Mouse (Mus musculus): ENCODE data around the gene Tmem175. TPM values are rescaled to one million over a fixed set of nuclear protein-coding genes. Genes with fewer than 3 reads are reported as not detected.

Tmem175 gene
- polyA plus RNA-seq, 1 experiment from 2014 or later, result 16.5 TPM

DNA sequence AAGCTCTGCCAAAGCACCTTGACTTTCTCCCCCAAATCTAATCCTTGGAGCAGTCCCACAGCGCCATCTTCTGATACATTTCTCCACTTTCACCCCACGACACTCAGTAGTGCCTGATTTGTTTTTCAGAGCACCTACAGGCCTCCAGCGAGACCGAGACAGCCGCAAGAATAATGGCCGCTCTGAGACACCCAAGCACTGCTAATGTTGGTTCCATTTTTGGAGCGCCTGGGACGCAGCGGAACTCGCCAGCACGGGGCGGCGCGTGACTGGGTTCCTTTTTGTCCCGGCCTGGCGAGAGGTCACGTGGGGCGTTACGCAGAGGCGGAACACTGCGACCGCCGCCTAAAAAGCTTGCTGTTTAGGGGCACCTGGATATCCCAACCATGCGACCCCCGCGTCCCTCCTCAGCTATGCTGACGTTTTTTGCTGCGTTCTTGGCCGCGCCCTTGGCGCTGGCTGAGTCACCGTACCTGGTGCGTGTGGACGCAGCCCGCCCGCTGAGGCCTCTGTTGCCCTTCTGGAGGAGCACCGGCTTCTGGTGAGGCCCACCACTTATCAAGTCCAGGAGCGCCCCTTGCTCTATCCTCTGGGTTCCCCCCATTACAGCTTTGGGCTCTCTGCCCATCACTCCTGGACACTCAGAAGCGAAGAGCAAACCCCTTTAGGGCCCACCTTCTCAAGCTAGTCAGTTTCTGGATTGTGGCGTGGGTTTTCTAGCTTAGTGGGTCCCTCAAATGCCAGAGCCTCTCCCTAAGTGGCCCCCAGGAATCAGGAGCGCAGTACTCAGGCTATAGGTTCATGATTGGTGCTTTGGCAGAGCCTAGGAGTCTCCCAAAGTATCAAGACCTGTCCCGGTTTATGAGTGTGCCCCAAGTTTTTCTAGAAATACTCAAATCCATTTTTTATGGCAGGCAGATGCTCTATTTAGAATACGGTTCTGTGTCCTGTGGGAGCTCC is 39.7 kb downstream of the Tmem175 start, which contains the start of gene Dgkq:
Gene Dgkq (minus strand): TSS at position 696 of the 960 bp plus-strand sequence.
- Histone ChIP-seq H3K27ac (replicated peaks; ENCODE audit: low read depth, low read length) (peak within 1 kb of the TSS; percentile 80), H3K9ac (ENCODE audit: low read length) (peak within 1 kb of the TSS; percentile 76), H3K36me3 (ENCODE audit: control insufficient read depth, insufficient read depth, low read length) (peaks cover 7% of the 10 kb centered on the region; the same call in 1 of the 2 replicates), H3K4me3 (ENCODE audit: low read depth, low read length) (peak within 1 kb of the TSS; percentile 47), H3K9me3 (ENCODE audit: control insufficient read depth, low read length) (no peaks in the 10 kb centered on the region), H3K27me3 (ENCODE audit: control insufficient read depth, insufficient read depth, low read length) (no peaks in the 10 kb centered on the region), H3K4me2 (ENCODE audit: low read depth, severe bottlenecking) (peak within 1 kb of the TSS; percentile 70), H3K4me1 (ENCODE audit: control insufficient read depth, insufficient read depth, low read length) (peaks cover 4% of the 10 kb centered on the region; the same call in 1 of the 2 replicates)
- DNase-seq (ENCODE audit: low spot score) (peak; percentile 86), ATAC-seq (ENCODE audit: insufficient number of reproducible peaks, low FRiP score, low TSS enrichment, low read depth) (peak; percentile 85)
- 8% methylated on average over 43 of the region's 43 CpGs for WGBS

DNA sequence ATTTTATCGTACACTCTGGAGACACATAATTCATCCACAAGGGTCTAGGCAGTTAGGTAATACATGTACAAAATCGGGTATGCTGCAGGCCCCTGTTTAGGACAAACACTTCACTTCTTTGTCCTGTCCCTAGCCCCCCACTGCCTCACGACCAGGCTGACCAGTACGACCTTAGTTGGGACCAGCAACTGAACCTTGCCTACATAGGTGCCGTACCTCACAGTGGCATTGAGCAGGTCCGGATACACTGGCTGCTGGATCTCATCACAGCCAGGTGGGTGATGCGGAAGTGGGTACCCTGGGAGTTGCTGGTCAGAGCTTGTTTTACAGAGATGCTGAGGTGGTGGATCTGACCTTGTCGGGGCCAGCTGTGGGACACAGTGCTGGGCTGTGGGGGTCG is 40.4 kb downstream of the Tmem175 start:
- Histone ChIP-seq H3K4me3 (ENCODE audit: low read depth, low read length) (no peak overlapping the region), H3K27me3 (ENCODE audit: control insufficient read depth, insufficient read depth, low read length) (no peaks in the 10 kb centered on the region), H3K4me2 (ENCODE audit: low read depth, severe bottlenecking) (no peak overlapping the region; the same call in 1 of the 2 replicates), H3K27ac (replicated peaks; ENCODE audit: low read depth, low read length) (no peak overlapping the region), H3K9ac (ENCODE audit: low read length) (no peak overlapping the region), H3K4me1 (ENCODE audit: control insufficient read depth, insufficient read depth, low read length) (peaks cover 4% of the 10 kb centered on the region; the same call in 1 of the 2 replicates), H3K36me3 (ENCODE audit: control insufficient read depth, insufficient read depth, low read length) (peaks cover 7% of the 10 kb centered on the region; the same call in 1 of the 2 replicates), H3K9me3 (ENCODE audit: control insufficient read depth, low read length) (no peaks in the 10 kb centered on the region)
- 83% methylated on average over 9 of the region's 9 CpGs for WGBS
- ATAC-seq (ENCODE audit: insufficient number of reproducible peaks, low FRiP score, low TSS enrichment, low read depth), result no peak
- DNase-seq (ENCODE audit: low spot score), result no peak

DNA sequence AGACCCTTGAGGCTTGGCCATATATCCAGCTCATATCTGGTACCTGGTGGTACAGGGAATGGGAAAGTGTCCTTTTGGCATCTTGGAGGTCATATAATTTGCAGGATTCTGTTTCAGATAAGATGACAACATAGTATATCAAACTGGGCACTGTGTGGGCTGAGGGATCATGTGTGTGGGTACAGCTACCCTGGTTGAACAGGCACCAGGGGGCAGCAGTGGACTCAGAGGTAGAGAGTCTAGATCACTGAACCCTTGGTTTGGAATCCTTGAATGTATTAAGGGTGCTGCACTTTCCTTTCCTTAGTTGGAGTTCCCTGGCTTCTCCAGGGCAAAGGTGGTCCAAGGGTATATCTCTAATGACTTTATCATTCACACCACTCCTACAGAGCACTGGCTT is 41.2 kb downstream of the Tmem175 start:
- no peak overlapping the region for H3K4me3 ChIP-seq (ENCODE audit: low read depth, low read length)

DNA sequence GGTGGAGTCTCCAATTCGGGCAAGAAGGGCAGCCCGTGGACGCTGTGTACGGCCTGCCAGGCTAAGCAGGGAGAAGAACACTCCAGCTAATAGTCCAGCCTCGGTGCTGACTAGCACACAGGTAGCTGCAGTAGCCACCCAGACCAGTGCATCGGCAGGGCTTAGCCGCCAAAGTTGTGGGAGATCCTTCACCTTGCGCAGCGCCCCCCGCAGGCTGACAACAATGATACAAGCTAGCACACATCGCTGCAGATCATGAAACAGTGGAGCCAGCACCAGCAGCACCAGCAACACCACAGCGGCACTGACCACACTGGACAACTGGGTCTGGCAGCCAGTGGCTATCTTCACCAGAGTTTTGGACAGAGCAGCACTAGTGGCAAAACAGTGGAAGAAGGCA is 42.2 kb downstream of the Tmem175 start:
- Histone ChIP-seq H3K27me3 (ENCODE audit: control insufficient read depth, insufficient read depth, low read length) (no peaks in the 10 kb centered on the region), H3K36me3 (ENCODE audit: control insufficient read depth, insufficient read depth, low read length) (peaks cover 7% of the 10 kb centered on the region; the same call in 1 of the 2 replicates), H3K4me3 (ENCODE audit: low read depth, low read length) (no peak overlapping the region), H3K4me1 (ENCODE audit: control insufficient read depth, insufficient read depth, low read length) (peaks cover 4% of the 10 kb centered on the region; the same call in 1 of the 2 replicates), H3K9me3 (ENCODE audit: control insufficient read depth, low read length) (no peaks in the 10 kb centered on the region), H3K4me2 (ENCODE audit: low read depth, severe bottlenecking) (no peak overlapping the region), H3K9ac (ENCODE audit: low read length) (no peak overlapping the region), H3K27ac (replicated peaks; ENCODE audit: low read depth, low read length) (no peak overlapping the region)
- DNase-seq (ENCODE audit: low spot score) (no peak), ATAC-seq (ENCODE audit: insufficient number of reproducible peaks, low FRiP score, low TSS enrichment, low read depth) (no peak)
- 88% methylated on average over 12 of the region's 12 CpGs for WGBS

More for the DNA sequence above, 41.2 kb downstream of the Tmem175 start:
- H3K4me1 ChIP-seq (ENCODE audit: control insufficient read depth, insufficient read depth, low read length), result peaks cover 4% of the 10 kb centered on the region; the same call in 1 of the 2 replicates
- DNase-seq (ENCODE audit: low spot score) (peak; percentile 43), ATAC-seq (ENCODE audit: insufficient number of reproducible peaks, low FRiP score, low TSS enrichment, low read depth) (no peak)
- H3K27ac ChIP-seq (replicated peaks; ENCODE audit: low read depth, low read length), result no peak overlapping the region
- H3K4me2 ChIP-seq (ENCODE audit: low read depth, severe bottlenecking), result no peak overlapping the region
- H3K27me3 ChIP-seq (ENCODE audit: control insufficient read depth, insufficient read depth, low read length), result no peaks in the 10 kb centered on the region
- H3K9ac ChIP-seq (ENCODE audit: low read length), result no peak overlapping the region
- H3K9me3 ChIP-seq (ENCODE audit: control insufficient read depth, low read length), result no peaks in the 10 kb centered on the region
- H3K36me3 ChIP-seq (ENCODE audit: control insufficient read depth, insufficient read depth, low read length), result peaks cover 7% of the 10 kb centered on the region; the same call in 1 of the 2 replicates

DNA sequence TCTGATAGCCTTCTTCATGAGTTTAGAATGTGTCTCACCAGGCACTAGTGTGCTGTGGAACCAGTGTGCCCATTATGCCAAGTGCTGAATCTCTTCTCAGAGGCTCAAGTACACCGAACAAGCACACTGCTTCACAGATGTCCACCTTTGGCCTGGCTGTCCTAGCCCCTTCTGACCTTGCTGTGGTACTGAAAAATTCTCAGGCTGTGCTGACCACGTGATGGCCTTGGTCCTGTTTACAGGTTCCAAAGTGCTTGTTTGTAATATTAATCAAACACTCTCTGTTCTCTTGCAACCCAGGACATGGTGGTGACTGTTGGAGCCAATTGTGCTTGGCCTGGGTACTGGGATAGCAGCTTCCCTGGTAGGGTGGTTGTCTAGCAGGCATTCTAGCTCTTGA is 45.1 kb downstream of the Tmem175 start:
- ATAC-seq (ENCODE audit: insufficient number of reproducible peaks, low FRiP score, low TSS enrichment, low read depth) (no peak), DNase-seq (ENCODE audit: low spot score) (no peak)
- Histone ChIP-seq H3K4me1 (ENCODE audit: control insufficient read depth, insufficient read depth, low read length) (peaks cover 8% of the 10 kb centered on the region), H3K27me3 (ENCODE audit: control insufficient read depth, insufficient read depth, low read length) (no peaks in the 10 kb centered on the region), H3K4me2 (ENCODE audit: low read depth, severe bottlenecking) (no peak overlapping the region), H3K9me3 (ENCODE audit: control insufficient read depth, low read length) (no peaks in the 10 kb centered on the region), H3K27ac (replicated peaks; ENCODE audit: low read depth, low read length) (no peak overlapping the region), H3K4me3 (ENCODE audit: low read depth, low read length) (no peak overlapping the region), H3K36me3 (ENCODE audit: control insufficient read depth, insufficient read depth, low read length) (peaks cover 7% of the 10 kb centered on the region; the same call in 1 of the 2 replicates), H3K9ac (ENCODE audit: low read length) (no peak overlapping the region)
- WGBS, result 79% methylated on average over 2 of the region's 2 CpGs

DNA sequence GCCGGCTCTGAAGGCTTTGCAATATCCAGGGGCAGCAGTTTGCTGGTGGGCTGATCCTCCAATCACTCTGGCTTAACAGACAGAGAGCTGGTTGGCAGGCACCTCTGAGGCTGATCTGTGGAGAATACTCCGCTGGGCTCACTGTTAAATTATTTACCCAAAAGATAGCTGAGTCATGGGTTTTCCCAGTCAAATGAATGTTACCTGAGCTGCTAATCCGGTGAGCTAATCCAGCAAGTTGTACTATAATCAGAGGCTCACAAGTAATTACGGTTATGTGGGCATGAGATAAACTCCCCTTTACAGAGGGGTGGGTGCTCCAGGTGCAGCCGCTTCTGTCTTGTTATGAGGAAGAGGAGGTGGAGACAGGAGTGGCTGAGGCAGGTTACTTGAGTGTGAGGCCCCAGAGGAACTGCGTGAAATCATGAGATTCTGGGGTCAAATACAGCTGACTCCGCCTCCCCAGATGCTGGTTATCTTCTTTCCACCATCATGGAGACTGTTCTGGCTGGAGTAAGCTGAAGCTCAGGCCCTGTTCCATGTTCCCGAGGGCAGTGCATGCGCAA is 45.8 kb downstream of the Tmem175 start, which contains the start of gene Slc26a1:
Gene Slc26a1 (minus strand): TSS at position 319 of the 566 bp plus-strand sequence.
- ATAC-seq (ENCODE audit: insufficient number of reproducible peaks, low FRiP score, low TSS enrichment, low read depth) (no peak), DNase-seq (ENCODE audit: low spot score) (no peak)
- H3K9me3 ChIP-seq (ENCODE audit: control insufficient read depth, low read length), result no peaks in the 10 kb centered on the region
- H3K4me3 ChIP-seq (ENCODE audit: low read depth, low read length), result no peak within 1 kb of the TSS
- H3K27me3 ChIP-seq (ENCODE audit: control insufficient read depth, insufficient read depth, low read length), result no peaks in the 10 kb centered on the region
- peaks cover 7% of the 10 kb centered on the region; the same call in 1 of the 2 replicates for H3K36me3 ChIP-seq (ENCODE audit: control insufficient read depth, insufficient read depth, low read length)
- WGBS, result 82% methylated on average over 9 of the region's 9 CpGs
- H3K4me2 ChIP-seq (ENCODE audit: low read depth, severe bottlenecking), result no peak within 1 kb of the TSS
- H3K4me1 ChIP-seq (ENCODE audit: control insufficient read depth, insufficient read depth, low read length), result peaks cover 7% of the 10 kb centered on the region
- H3K9ac ChIP-seq (ENCODE audit: low read length), result no peak within 1 kb of the TSS
- no peak within 1 kb of the TSS for H3K27ac ChIP-seq (replicated peaks; ENCODE audit: low read depth, low read length)

DNA sequence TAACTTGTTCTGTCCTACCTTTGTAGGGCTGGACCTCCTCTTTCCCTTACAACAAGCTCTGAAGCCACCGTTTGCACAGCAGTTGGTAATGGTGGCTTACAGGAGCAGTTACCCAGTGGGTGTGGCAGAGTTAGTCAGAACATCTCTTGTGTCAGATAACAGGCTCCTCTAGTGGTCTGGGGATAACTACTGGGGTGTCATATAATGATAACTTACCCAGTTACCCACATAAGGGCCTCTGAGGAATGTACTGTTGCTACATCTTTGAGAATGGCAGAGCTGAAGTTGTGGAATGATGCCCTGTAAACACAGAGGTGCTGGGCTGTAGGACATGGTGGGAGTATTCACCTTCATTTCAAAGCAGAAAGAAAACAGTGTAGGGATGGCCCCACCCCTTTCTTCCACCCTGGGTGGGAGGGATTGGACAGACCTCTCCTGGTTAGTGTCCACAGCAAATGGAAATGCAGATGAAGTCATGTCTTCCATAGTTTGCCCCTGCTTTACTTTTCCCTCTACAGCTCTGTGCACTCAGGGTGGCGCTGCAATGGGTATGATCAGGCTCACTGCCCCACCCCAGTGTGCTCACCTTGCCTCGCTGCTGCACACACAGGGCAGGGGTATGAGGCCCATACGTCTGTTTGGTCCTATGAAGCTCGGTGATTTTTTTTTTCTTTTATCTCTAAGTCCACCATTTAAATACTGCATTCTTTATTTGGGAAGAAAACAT is 47.4 kb downstream of the Tmem175 start:
- peak overlapping the region; percentile 53 for H3K4me2 ChIP-seq (ENCODE audit: low read depth, severe bottlenecking)
- peaks cover 4% of the 10 kb centered on the region; the same call in 1 of the 2 replicates for H3K36me3 ChIP-seq (ENCODE audit: control insufficient read depth, insufficient read depth, low read length)
- 9% methylated on average over 5 of the region's 5 CpGs for WGBS
- H3K9me3 ChIP-seq (ENCODE audit: control insufficient read depth, low read length), result no peaks in the 10 kb centered on the region
- no peaks in the 10 kb centered on the region for H3K27me3 ChIP-seq (ENCODE audit: control insufficient read depth, insufficient read depth, low read length)
- peak overlapping the region; percentile 25; the same call in 1 of the 2 replicates for H3K4me3 ChIP-seq (ENCODE audit: low read depth, low read length)
- peak; percentile 36 for DNase-seq (ENCODE audit: low spot score)
- H3K4me1 ChIP-seq (ENCODE audit: control insufficient read depth, insufficient read depth, low read length), result peaks cover 7% of the 10 kb centered on the region
- peak; percentile 23; the same call in 1 of the 2 replicates for ATAC-seq (ENCODE audit: insufficient number of reproducible peaks, low FRiP score, low TSS enrichment, low read depth)
- peak overlapping the region; percentile 61 for H3K9ac ChIP-seq (ENCODE audit: low read length)
- peak overlapping the region; percentile 48 for H3K27ac ChIP-seq (replicated peaks; ENCODE audit: low read depth, low read length)
